Mouse (Mus musculus): Measurements from ENCODE around the gene Lrrc15. TPM values are rescaled to one million over a fixed set of nuclear protein-coding genes. Genes with fewer than 3 reads are reported as not detected.

Gene Lrrc15
- polyA plus RNA-seq, 1 experiment from 2014 or later = 0.72 TPM

GRCm38 (mm10) chr16:30307306-30307705 lies 24.2 kb upstream of the Lrrc15 start:
- Histone ChIP-seq H3K9me3 (replicated peaks; ENCODE audit: control insufficient read depth, low read length) (no peaks in the 10 kb centered on the region), H3K27ac (replicated peaks; ENCODE audit: low read depth, low read length) (no peak overlapping the region), H3K4me3 (ENCODE audit: low read depth, low read length) (no peak overlapping the region), H3K27me3 (ENCODE audit: control insufficient read depth, insufficient read depth, low read length) (peaks cover 33% of the 10 kb centered on the region), H3K4me2 (ENCODE audit: low read depth, low read length) (no peak overlapping the region), H3K36me3 (replicated peaks; ENCODE audit: control insufficient read depth, insufficient read depth, low read depth, low read length) (no peaks in the 10 kb centered on the region), H3K4me1 (ENCODE audit: control insufficient read depth, insufficient read depth, low read length) (peaks cover 6% of the 10 kb centered on the region), H3K9ac (replicated peaks; ENCODE audit: low read length) (no peak overlapping the region)
- DNase-seq (ENCODE audit: low spot score) (no peak), ATAC-seq (replicated peaks; ENCODE audit: insufficient number of reproducible peaks, low FRiP score, low TSS enrichment, low read depth) (no peak)
- WGBS = 50% methylated on average over 12 of the region's 12 CpGs

GRCm38 (mm10) chr16:30306102-30306501 lies 23.0 kb upstream of the Lrrc15 start:
- no peak overlapping the region for H3K27ac ChIP-seq (replicated peaks; ENCODE audit: low read depth, low read length)
- ATAC-seq (replicated peaks; ENCODE audit: insufficient number of reproducible peaks, low FRiP score, low TSS enrichment, low read depth) (no peak), DNase-seq (ENCODE audit: low spot score) (no peak)
- H3K36me3 ChIP-seq (replicated peaks; ENCODE audit: control insufficient read depth, insufficient read depth, low read depth, low read length) = no peaks in the 10 kb centered on the region
- no peak overlapping the region for H3K4me3 ChIP-seq (ENCODE audit: low read depth, low read length)
- peaks cover 33% of the 10 kb centered on the region for H3K27me3 ChIP-seq (ENCODE audit: control insufficient read depth, insufficient read depth, low read length)
- no peaks in the 10 kb centered on the region for H3K9me3 ChIP-seq (replicated peaks; ENCODE audit: control insufficient read depth, low read length)
- peaks cover 6% of the 10 kb centered on the region for H3K4me1 ChIP-seq (ENCODE audit: control insufficient read depth, insufficient read depth, low read length)
- no peak overlapping the region for H3K9ac ChIP-seq (replicated peaks; ENCODE audit: low read length)
- H3K4me2 ChIP-seq (ENCODE audit: low read depth, low read length) = no peak overlapping the region
- 87% methylated on average over 4 of the region's 4 CpGs for WGBS

GRCm38 (mm10) chr16:30304236-30304635 lies 21.2 kb upstream of the Lrrc15 start:
- no peak overlapping the region for H3K9ac ChIP-seq (replicated peaks; ENCODE audit: low read length)
- DNase-seq (ENCODE audit: low spot score) = no peak
- H3K4me3 ChIP-seq (ENCODE audit: low read depth, low read length) = no peak overlapping the region
- peaks cover 6% of the 10 kb centered on the region; the same call in 1 of the 2 replicates for H3K4me1 ChIP-seq (ENCODE audit: control insufficient read depth, insufficient read depth, low read length)
- no peak overlapping the region for H3K27ac ChIP-seq (replicated peaks; ENCODE audit: low read depth, low read length)
- no peak for ATAC-seq (replicated peaks; ENCODE audit: insufficient number of reproducible peaks, low FRiP score, low TSS enrichment, low read depth)
- WGBS = 73% methylated on average over 5 of the region's 5 CpGs
- H3K4me2 ChIP-seq (ENCODE audit: low read depth, low read length) = no peak overlapping the region
- no peaks in the 10 kb centered on the region for H3K9me3 ChIP-seq (replicated peaks; ENCODE audit: control insufficient read depth, low read length)
- peaks cover 19% of the 10 kb centered on the region for H3K27me3 ChIP-seq (ENCODE audit: control insufficient read depth, insufficient read depth, low read length)
- H3K36me3 ChIP-seq (replicated peaks; ENCODE audit: control insufficient read depth, insufficient read depth, low read depth, low read length) = no peaks in the 10 kb centered on the region

- H3K4me1 ChIP-seq (ENCODE audit: control insufficient read depth, insufficient read depth, low read length) = peaks cover 4% of the 10 kb centered on the region; the same call in 1 of the 2 replicates
- H3K9me3 ChIP-seq (replicated peaks; ENCODE audit: control insufficient read depth, low read length) = no peaks in the 10 kb centered on the region
- no peak for ATAC-seq (replicated peaks; ENCODE audit: insufficient number of reproducible peaks, low FRiP score, low TSS enrichment, low read depth)
- H3K27me3 ChIP-seq (ENCODE audit: control insufficient read depth, insufficient read depth, low read length) = peaks cover 11% of the 10 kb centered on the region
- no peak overlapping the region for H3K4me3 ChIP-seq (ENCODE audit: low read depth, low read length)
- H3K9ac ChIP-seq (replicated peaks; ENCODE audit: low read length) = no peak overlapping the region
- no peak overlapping the region for H3K4me2 ChIP-seq (ENCODE audit: low read depth, low read length)
- no peak overlapping the region for H3K27ac ChIP-seq (replicated peaks; ENCODE audit: low read depth, low read length)
- no peaks in the 10 kb centered on the region for H3K36me3 ChIP-seq (replicated peaks; ENCODE audit: control insufficient read depth, insufficient read depth, low read depth, low read length)
- DNase-seq (ENCODE audit: low spot score) = no peak
- WGBS = 85% methylated on average over 2 of the region's 2 CpGs
Measured at GRCm38 (mm10) chr16:30303411-30303810, 20.4 kb upstream of the Lrrc15 start.

GRCm38 (mm10) chr16:30302686-30303085 lies 19.6 kb upstream of the Lrrc15 start:
- Histone ChIP-seq H3K27ac (replicated peaks; ENCODE audit: low read depth, low read length) (no peak overlapping the region), H3K4me1 (ENCODE audit: control insufficient read depth, insufficient read depth, low read length) (no peaks in the 10 kb centered on the region), H3K27me3 (ENCODE audit: control insufficient read depth, insufficient read depth, low read length) (peaks cover 4% of the 10 kb centered on the region), H3K9ac (replicated peaks; ENCODE audit: low read length) (no peak overlapping the region), H3K9me3 (replicated peaks; ENCODE audit: control insufficient read depth, low read length) (no peaks in the 10 kb centered on the region), H3K4me3 (ENCODE audit: low read depth, low read length) (no peak overlapping the region), H3K4me2 (ENCODE audit: low read depth, low read length) (no peak overlapping the region), H3K36me3 (replicated peaks; ENCODE audit: control insufficient read depth, insufficient read depth, low read depth, low read length) (no peaks in the 10 kb centered on the region)
- ATAC-seq (replicated peaks; ENCODE audit: insufficient number of reproducible peaks, low FRiP score, low TSS enrichment, low read depth) = no peak
- WGBS = 85% methylated on average over 6 of the region's 6 CpGs
- DNase-seq (ENCODE audit: low spot score) = no peak

GRCm38 (mm10) chr16:30299711-30300277 lies 16.7 kb upstream of the Lrrc15 start:
- no peak overlapping the region for H3K4me3 ChIP-seq (ENCODE audit: low read depth, low read length)
- no peak for ATAC-seq (replicated peaks; ENCODE audit: insufficient number of reproducible peaks, low FRiP score, low TSS enrichment, low read depth)
- 69% methylated on average over 10 of the region's 10 CpGs for whole genome bisulfite sequencing

GRCm38 (mm10) chr16:30297450-30297849 lies 14.4 kb upstream of the Lrrc15 start:
- DNase-seq (ENCODE audit: low spot score) (no peak), ATAC-seq (replicated peaks; ENCODE audit: insufficient number of reproducible peaks, low FRiP score, low TSS enrichment, low read depth) (no peak)
- 87% methylated on average over 7 of the region's 7 CpGs for WGBS
- Histone ChIP-seq H3K4me1 (ENCODE audit: control insufficient read depth, insufficient read depth, low read length) (no peaks in the 10 kb centered on the region), H3K9ac (replicated peaks; ENCODE audit: low read length) (no peak overlapping the region), H3K4me2 (ENCODE audit: low read depth, low read length) (no peak overlapping the region), H3K36me3 (replicated peaks; ENCODE audit: control insufficient read depth, insufficient read depth, low read depth, low read length) (no peaks in the 10 kb centered on the region), H3K27me3 (ENCODE audit: control insufficient read depth, insufficient read depth, low read length) (no peaks in the 10 kb centered on the region), H3K4me3 (ENCODE audit: low read depth, low read length) (no peak overlapping the region), H3K9me3 (replicated peaks; ENCODE audit: control insufficient read depth, low read length) (no peaks in the 10 kb centered on the region), H3K27ac (replicated peaks; ENCODE audit: low read depth, low read length) (no peak overlapping the region)

More at GRCm38 (mm10) chr16:30299711-30300277, 16.7 kb upstream of the Lrrc15 start:
- no peaks in the 10 kb centered on the region for H3K9me3 ChIP-seq (replicated peaks; ENCODE audit: control insufficient read depth, low read length)
- H3K27ac ChIP-seq (replicated peaks; ENCODE audit: low read depth, low read length) = no peak overlapping the region
- no peak overlapping the region for H3K9ac ChIP-seq (replicated peaks; ENCODE audit: low read length)
- H3K4me2 ChIP-seq (ENCODE audit: low read depth, low read length) = no peak overlapping the region
- no peaks in the 10 kb centered on the region for H3K36me3 ChIP-seq (replicated peaks; ENCODE audit: control insufficient read depth, insufficient read depth, low read depth, low read length)
- H3K27me3 ChIP-seq (ENCODE audit: control insufficient read depth, insufficient read depth, low read length) = no peaks in the 10 kb centered on the region
- no peaks in the 10 kb centered on the region for H3K4me1 ChIP-seq (ENCODE audit: control insufficient read depth, insufficient read depth, low read length)
- DNase-seq (ENCODE audit: low spot score) = no peak

- no peaks in the 10 kb centered on the region for H3K27me3 ChIP-seq (ENCODE audit: control insufficient read depth, insufficient read depth, low read length)
- H3K4me3 ChIP-seq (ENCODE audit: low read depth, low read length) = no peak overlapping the region
- 86% methylated on average over 11 of the region's 11 CpGs for WGBS
- H3K36me3 ChIP-seq (replicated peaks; ENCODE audit: control insufficient read depth, insufficient read depth, low read depth, low read length) = no peaks in the 10 kb centered on the region
- H3K9ac ChIP-seq (replicated peaks; ENCODE audit: low read length) = no peak overlapping the region
- no peak for DNase-seq (ENCODE audit: low spot score)
- no peak overlapping the region for H3K27ac ChIP-seq (replicated peaks; ENCODE audit: low read depth, low read length)
- H3K4me2 ChIP-seq (ENCODE audit: low read depth, low read length) = no peak overlapping the region
- ATAC-seq (replicated peaks; ENCODE audit: insufficient number of reproducible peaks, low FRiP score, low TSS enrichment, low read depth) = no peak
- H3K9me3 ChIP-seq (replicated peaks; ENCODE audit: control insufficient read depth, low read length) = no peaks in the 10 kb centered on the region
- H3K4me1 ChIP-seq (ENCODE audit: control insufficient read depth, insufficient read depth, low read length) = no peaks in the 10 kb centered on the region
Measured at GRCm38 (mm10) chr16:30296601-30297275, 13.7 kb upstream of the Lrrc15 start.

Data from embryonic facial prominence, embryonic 11.5 days (tissue).